Mouse (Mus musculus) urinary bladder, adult 18-20 months (tissue): ENCODE measurements around the gene Gpr156.
"Not testable (repeated sequence)": the region's sequence is repeated elsewhere in the genome, so short reads cannot be mapped to it uniquely, and the experiment has no call there.

ENCODE experiments used
- DNase-seq, 2 experiments: peaks; one replicate each; pipeline ENCODE4 v3.0.0; 2022; ENCODE audit warnings: low spot score in 2 of 2, mixed read lengths in 2 of 2

Gpr156 gene

GRCm38 (mm10) chr16:38000178-38000577 lies 83.9 kb downstream of the Gpr156 start:
- DNase-seq = no peak

- no peak for DNase-seq
Measured at GRCm38 (mm10) chr16:38001766-38002165, 85.5 kb downstream of the Gpr156 start.

- DNase-seq = no peak
Measured at GRCm38 (mm10) chr16:38002485-38002884, 86.2 kb downstream of the Gpr156 start.

- DNase-seq = no peak
Measured at GRCm38 (mm10) chr16:38004486-38005020, 88.3 kb downstream of the Gpr156 start.

- DNase-seq = no peak
Measured at GRCm38 (mm10) chr16:38005471-38005870, 89.2 kb downstream of the Gpr156 start.

- no peak for DNase-seq
Measured at GRCm38 (mm10) chr16:38008371-38008770, 92.1 kb downstream of the Gpr156 start.

GRCm38 (mm10) chr16:38009041-38009825 lies 92.9 kb downstream of the Gpr156 start:
- no peak for DNase-seq

- DNase-seq = no peak
Measured at GRCm38 (mm10) chr16:38011486-38011885, 95.2 kb downstream of the Gpr156 start.

- peak; percentile 59 to 81 for DNase-seq
Measured at GRCm38 (mm10) chr16:38012382-38012781, 96.1 kb downstream of the Gpr156 start.

- no peak for DNase-seq
Measured at GRCm38 (mm10) chr16:38012891-38013290, 96.6 kb downstream of the Gpr156 start.

GRCm38 (mm10) chr16:38014951-38015350 lies 98.7 kb downstream of the Gpr156 start:
- DNase-seq = no peak

- DNase-seq = no peak
Measured at GRCm38 (mm10) chr16:38016928-38017524, 100.7 kb downstream of the Gpr156 start.

GRCm38 (mm10) chr16:38017958-38018376 lies 101.7 kb downstream of the Gpr156 start:
- no peak for DNase-seq

GRCm38 (mm10) chr16:38032644-38033043 lies 116.3 kb downstream of the Gpr156 start:
- no peak for DNase-seq

- no peak for DNase-seq
Measured at GRCm38 (mm10) chr16:38033071-38033470, 116.8 kb downstream of the Gpr156 start.

- DNase-seq = not testable (repeated sequence)
Measured at GRCm38 (mm10) chr16:38038101-38038500, 121.8 kb downstream of the Gpr156 start.

GRCm38 (mm10) chr16:38042160-38042559 lies 125.9 kb downstream of the Gpr156 start:
- no peak for DNase-seq

- no peak for DNase-seq
Measured at GRCm38 (mm10) chr16:38044551-38044950, 128.3 kb downstream of the Gpr156 start.

GRCm38 (mm10) chr16:38047781-38048558 lies 131.7 kb downstream of the Gpr156 start:
- no peak for DNase-seq
